Mouse (Mus musculus): ENCODE measurements around the gene Hnf1a.

GRCm38 (mm10) chr5:115002781-115003180, 31.9 kb upstream of the Hnf1a start:
- TF ChIP-seq POLR2A (IDR thresholded peaks at IDR 0.05; ENCODE audit: extremely low read depth, insufficient read depth, low read length) (no peak), CTCF (IDR thresholded peaks at IDR 0.05; ENCODE audit: extremely low read depth, insufficient read depth, low read length) (no peak)

Data from cortical plate, adult 2 months (tissue).